Mouse (Mus musculus) midbrain, embryonic 14.5 days (tissue): ENCODE data around the gene Emsy. TPM values are rescaled to one million over a fixed set of nuclear protein-coding genes. Genes with fewer than 3 reads are reported as not detected.
A peak's percentile ranks its signal among the peaks of the same experiment; 100 is the strongest.

Source experiments
- ATAC-seq: fragments of 200-750 bp; cut with Nextera tagmentation; 2 replicates; pipeline ENCODE4 v1.8.0; 2017; ENCODE audit warnings: moderate number of reproducible peaks, moderate library complexity; ENCODE audit not compliant: low FRiP score, low TSS enrichment
- DNase-seq: peaks from one replicate; pipeline ENCODE4 v3.0.0-alpha.2; 2015
- H3K27ac ChIP-seq: fragments of 300-500 bp; sonication (generic); replicated peaks from 2 replicates; pipeline ENCODE4 v1.5.1; 2014; ENCODE audit warnings: mild to moderate bottlenecking, low read depth, low read length, moderate library complexity
- H3K27me3 ChIP-seq: fragments of 300-500 bp; sonication (generic); 2 replicates; pipeline ENCODE4 v1.6.1; 2014; ENCODE audit warnings: low read length, control low read depth, mixed read lengths; ENCODE audit not compliant: control insufficient read depth, insufficient read depth
- H3K36me3 ChIP-seq: fragments of 300-500 bp; sonication (generic); 2 replicates; pipeline ENCODE4 v1.6.1; 2014; ENCODE audit warnings: low read length, control low read depth; ENCODE audit not compliant: control insufficient read depth, insufficient read depth
- H3K4me1 ChIP-seq: fragments of 300-500 bp; sonication (generic); 2 replicates; pipeline ENCODE4 v1.6.1; 2014; ENCODE audit warnings: mild to moderate bottlenecking, antibody characterized with exemption, low read length, control low read depth; ENCODE audit not compliant: control insufficient read depth, insufficient read depth
- H3K4me2 ChIP-seq: fragments of 300-500 bp; sonication (generic); 2 replicates; pipeline ENCODE4 v1.6.1; 2014; ENCODE audit warnings: mild to moderate bottlenecking, low read length, moderate library complexity
- H3K4me3 ChIP-seq: fragments of 300-500 bp; sonication (generic); replicated peaks from 2 replicates; pipeline ENCODE4 v1.5.1; 2014; ENCODE audit warnings: low read depth, low read length
- H3K9ac ChIP-seq: fragments of 300-500 bp; sonication (generic); replicated peaks from 2 replicates; pipeline ENCODE4 v1.6.1; 2014; ENCODE audit warnings: mild to moderate bottlenecking, low read length, moderate library complexity
- H3K9me3 ChIP-seq: fragments of 300-500 bp; sonication (generic); 2 replicates; pipeline ENCODE4 v1.6.1; 2016; ENCODE audit warnings: low read length, control low read depth, mixed read lengths; ENCODE audit not compliant: control insufficient read depth
- WGBS: fragments of 180-500 bp; shearing (Covaris S2); extraction: QIAGEN DNeasy Blood & Tissue Kit; methylation state at CpG from one replicate; pipeline ENCODE4 v1.1.7; 2014; 5-methylcytosine and 5-hydroxymethylcytosine counted together
- polyA plus RNA-seq: library from polyadenylated mRNA; unstranded; fragments of >200 nt; fragmentation: Nextera tagmentation; extraction: Ambion mirVana; gene quantifications from 2 replicates; pipeline ENCODE4 v1.2.1, GENCODE M21; 2014

Emsy gene
- polyA plus RNA-seq, 1 experiment from 2014 or later: 67.7 TPM

GRCm38 (mm10) chr7:98601715-98602114 lies 54.9 kb downstream of the Emsy start:
- 93% methylated on average over 4 of the region's 4 CpGs for WGBS
- Histone ChIP-seq H3K9me3 (no peaks in the 10 kb centered on the region), H3K4me1 (no peaks in the 10 kb centered on the region), H3K27me3 (no peaks in the 10 kb centered on the region), H3K9ac (no peak overlapping the region), H3K36me3 (peaks cover 8% of the 10 kb centered on the region; the same call in 1 of the 2 replicates), H3K4me2 (no peak overlapping the region), H3K4me3 (no peak overlapping the region), H3K27ac (no peak overlapping the region)
- DNase-seq (no peak), ATAC-seq (no peak)

GRCm38 (mm10) chr7:98597402-98597801 lies 59.2 kb downstream of the Emsy start:
- no peak for DNase-seq
- H3K4me1 ChIP-seq: no peaks in the 10 kb centered on the region
- no peak overlapping the region for H3K4me3 ChIP-seq
- H3K9me3 ChIP-seq: no peaks in the 10 kb centered on the region
- H3K9ac ChIP-seq: no peak overlapping the region
- no peaks in the 10 kb centered on the region for H3K27me3 ChIP-seq
- H3K27ac ChIP-seq: no peak overlapping the region
- ATAC-seq: no peak
- peaks cover 37% of the 10 kb centered on the region for H3K36me3 ChIP-seq
- 82% methylated on average over 8 of the region's 8 CpGs for WGBS
- H3K4me2 ChIP-seq: no peak overlapping the region

DNA sequence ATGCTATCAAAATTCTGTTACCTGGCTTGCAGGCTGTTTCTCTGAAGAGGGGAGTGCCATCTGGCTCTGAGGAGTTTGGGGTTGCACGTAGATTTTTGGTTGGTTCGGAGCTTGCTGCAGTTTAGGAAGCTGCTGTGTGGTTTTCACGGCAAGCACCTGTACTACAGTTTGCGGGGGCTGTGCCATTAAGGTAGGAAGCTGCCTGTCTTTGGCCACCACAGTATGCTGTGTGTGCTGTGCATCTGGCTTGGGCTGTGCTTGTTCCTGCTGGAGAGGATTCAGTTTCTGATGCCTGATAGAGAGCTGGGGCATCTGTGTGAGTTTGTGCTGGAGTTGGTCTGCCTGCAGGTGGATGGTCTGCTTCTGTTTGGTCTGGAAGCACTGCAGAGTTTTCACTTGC lies 61.9 kb downstream of the Emsy start:
- no peak for ATAC-seq
- Histone ChIP-seq H3K4me1 (no peaks in the 10 kb centered on the region), H3K36me3 (peaks cover 47% of the 10 kb centered on the region), H3K4me3 (no peak overlapping the region), H3K27me3 (no peaks in the 10 kb centered on the region), H3K4me2 (no peak overlapping the region), H3K9me3 (no peaks in the 10 kb centered on the region), H3K9ac (no peak overlapping the region), H3K27ac (no peak overlapping the region)
- 97% methylated on average over 4 of the region's 4 CpGs for WGBS
- DNase-seq: no peak

GRCm38 (mm10) chr7:98593276-98593675 lies 63.3 kb downstream of the Emsy start:
- no peak overlapping the region for H3K4me3 ChIP-seq
- no peaks in the 10 kb centered on the region for H3K4me1 ChIP-seq
- H3K4me2 ChIP-seq: no peak overlapping the region
- no peak overlapping the region for H3K27ac ChIP-seq
- H3K36me3 ChIP-seq: peaks cover 54% of the 10 kb centered on the region
- no peak for DNase-seq
- no peaks in the 10 kb centered on the region for H3K9me3 ChIP-seq
- H3K27me3 ChIP-seq: no peaks in the 10 kb centered on the region
- 86% methylated on average over 6 of the region's 6 CpGs for WGBS
- ATAC-seq: no peak
- H3K9ac ChIP-seq: no peak overlapping the region

- no peaks in the 10 kb centered on the region for H3K9me3 ChIP-seq
- H3K9ac ChIP-seq: no peak overlapping the region
- 80% methylated on average over 3 of the region's 3 CpGs for WGBS
- H3K36me3 ChIP-seq: peaks cover 38% of the 10 kb centered on the region
- no peak overlapping the region for H3K4me2 ChIP-seq
- H3K27ac ChIP-seq: no peak overlapping the region
- no peak for ATAC-seq
- H3K4me3 ChIP-seq: no peak overlapping the region
- no peaks in the 10 kb centered on the region for H3K4me1 ChIP-seq
- H3K27me3 ChIP-seq: no peaks in the 10 kb centered on the region
- peak; percentile 64 for DNase-seq
These were observed 67.6 kb downstream of the Emsy start for GRCm38 (mm10) chr7:98589028-98589427.

DNA sequence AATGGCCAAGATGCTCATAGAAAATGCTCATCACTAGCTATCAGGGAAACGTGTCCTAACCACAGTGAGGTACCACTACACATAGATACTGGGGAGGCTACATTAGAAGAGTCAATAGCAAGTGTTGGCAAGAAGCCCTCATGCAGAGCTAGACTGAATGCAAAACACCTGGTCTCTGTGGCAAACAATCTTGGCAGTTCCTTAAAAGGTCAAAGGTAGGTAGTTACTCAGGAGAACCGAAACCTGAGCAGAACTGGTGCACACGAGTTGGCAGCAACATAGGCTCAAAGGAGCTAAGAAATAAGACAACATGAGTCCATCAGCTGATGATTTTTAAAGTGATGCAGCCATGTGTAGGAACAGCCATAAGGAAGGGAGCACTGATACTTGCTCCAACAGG lies 70.3 kb downstream of the Emsy start:
- H3K9ac ChIP-seq: no peak overlapping the region
- H3K9me3 ChIP-seq: no peaks in the 10 kb centered on the region
- H3K4me3 ChIP-seq: no peak overlapping the region
- ATAC-seq (no peak), DNase-seq (no peak)
- no peaks in the 10 kb centered on the region for H3K4me1 ChIP-seq
- H3K27ac ChIP-seq: no peak overlapping the region
- H3K4me2 ChIP-seq: no peak overlapping the region
- peaks cover 25% of the 10 kb centered on the region for H3K36me3 ChIP-seq
- WGBS: 90% methylated on average over 3 of the region's 3 CpGs
- no peaks in the 10 kb centered on the region for H3K27me3 ChIP-seq

GRCm38 (mm10) chr7:98584555-98584954 lies 72.0 kb downstream of the Emsy start:
- Histone ChIP-seq H3K4me2 (no peak overlapping the region), H3K27ac (no peak overlapping the region), H3K9ac (no peak overlapping the region), H3K9me3 (no peaks in the 10 kb centered on the region), H3K4me1 (no peaks in the 10 kb centered on the region), H3K36me3 (peaks cover 14% of the 10 kb centered on the region), H3K27me3 (no peaks in the 10 kb centered on the region), H3K4me3 (no peak overlapping the region)
- WGBS: 63% methylated on average over 3 of the region's 3 CpGs
- no peak for ATAC-seq
- no peak for DNase-seq

DNA sequence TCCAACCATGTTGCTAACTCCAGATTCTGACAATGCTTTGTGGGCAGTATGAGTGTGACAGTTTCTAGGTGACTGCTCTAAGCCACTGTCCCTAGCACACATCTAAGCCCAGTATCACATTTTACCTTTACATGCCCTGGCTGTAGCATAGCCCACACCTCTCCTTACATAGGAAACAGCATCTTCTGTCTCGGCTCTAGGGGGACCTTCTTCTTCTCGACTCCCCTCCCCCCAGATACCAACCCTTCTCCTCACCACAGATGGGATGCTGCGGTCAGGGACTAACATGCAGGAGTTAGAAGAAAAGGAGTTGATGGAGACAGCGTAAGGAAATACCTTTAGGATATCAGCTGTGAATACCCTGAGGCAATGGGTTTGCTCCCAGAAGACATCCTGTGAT lies 75.3 kb downstream of the Emsy start:
- ATAC-seq (no peak), DNase-seq (no peak)
- Histone ChIP-seq H3K4me3 (no peak overlapping the region), H3K36me3 (no peaks in the 10 kb centered on the region), H3K9me3 (no peaks in the 10 kb centered on the region), H3K27me3 (no peaks in the 10 kb centered on the region), H3K27ac (no peak overlapping the region), H3K4me2 (no peak overlapping the region), H3K9ac (no peak overlapping the region), H3K4me1 (no peaks in the 10 kb centered on the region)
- WGBS: 83% methylated on average over 4 of the region's 4 CpGs

- H3K9me3 ChIP-seq: no peaks in the 10 kb centered on the region
- H3K27ac ChIP-seq: no peak overlapping the region
- no peaks in the 10 kb centered on the region for H3K27me3 ChIP-seq
- no peaks in the 10 kb centered on the region for H3K36me3 ChIP-seq
- no peak overlapping the region for H3K4me2 ChIP-seq
- ATAC-seq (no peak), DNase-seq (no peak)
- WGBS: 88% methylated on average over 7 of the region's 7 CpGs
- no peak overlapping the region for H3K4me3 ChIP-seq
- no peak overlapping the region for H3K9ac ChIP-seq
- H3K4me1 ChIP-seq: no peaks in the 10 kb centered on the region
These were observed 76.1 kb downstream of the Emsy start for GRCm38 (mm10) chr7:98580441-98580840.
